Mouse (Mus musculus) embryo, embryonic 10.5 days (tissue): ENCODE results near the gene Zfp644.

ENCODE experiments used
- DNase-seq: peaks from one replicate; pipeline ENCODE4 v3.0.0-alpha.2; 2015; ENCODE audit warnings: low spot score

Gene Zfp644

GRCm38 (mm10) chr5:106597472-106597871, 99.6 kb downstream of the Zfp644 start:
- no peak for DNase-seq

- DNase-seq, result peak; percentile 26
Observed at GRCm38 (mm10) chr5:106594388-106594787, 102.7 kb downstream of the Zfp644 start.

GRCm38 (mm10) chr5:106590686-106591085, 106.4 kb downstream of the Zfp644 start:
- DNase-seq, result no peak

GRCm38 (mm10) chr5:106589670-106590069, 107.4 kb downstream of the Zfp644 start:
- DNase-seq, result no peak

- DNase-seq, result no peak
Observed at GRCm38 (mm10) chr5:106589006-106589405, 108.1 kb downstream of the Zfp644 start.

- no peak for DNase-seq
Observed at GRCm38 (mm10) chr5:106580943-106581342, 116.1 kb downstream of the Zfp644 start.

GRCm38 (mm10) chr5:106577237-106577888, 119.7 kb downstream of the Zfp644 start:
- DNase-seq, result no peak

GRCm38 (mm10) chr5:106575098-106575497, 122.0 kb downstream of the Zfp644 start:
- DNase-seq, result no peak

GRCm38 (mm10) chr5:106574560-106574946, 122.5 kb downstream of the Zfp644 start:
- peak; percentile 86 for DNase-seq

GRCm38 (mm10) chr5:106573742-106574559, 123.1 kb downstream of the Zfp644 start:
- peak; percentile 49 for DNase-seq
